ENCODE assay signal across 7 mouse cellular contexts in the genomic region with DNA sequence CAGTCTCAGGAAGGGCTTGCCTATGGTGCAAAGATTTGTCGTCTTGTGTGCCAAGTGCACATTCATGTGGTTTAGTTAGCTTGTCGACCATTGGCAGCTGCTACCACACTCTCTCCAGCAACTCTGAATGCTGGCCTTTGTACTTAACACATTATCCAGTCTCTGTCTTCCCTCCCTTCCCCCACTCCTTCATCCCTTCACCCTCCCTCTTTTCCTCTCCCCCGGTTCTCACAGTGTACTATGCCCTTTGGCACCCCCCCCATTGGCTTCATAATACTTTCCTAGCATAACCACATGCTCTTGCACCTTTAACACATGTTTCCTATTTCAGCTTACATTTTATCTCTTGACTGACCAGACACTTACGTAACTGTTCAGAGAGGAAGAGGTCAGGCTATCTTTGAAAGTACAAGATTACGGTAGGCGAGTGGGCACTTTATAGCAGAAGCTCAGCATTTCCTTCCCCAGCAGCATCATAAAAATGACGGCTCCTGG.
DNase-seq lines count a peak whose midpoint lies in the region; ATAC-seq and TF ChIP-seq lines count a peak whose summit lies in the region.

No protein-coding gene starts in this region.

- H3K27ac ChIP-seq in CH12.LX (ENCODE audit: insufficient read depth, low read depth), result no peak overlapping the region
- H3K27ac ChIP-seq in liver, postnatal 0 days (ENCODE audit: low read depth), result no peak overlapping the region

- in situ Hi-C loops in CH12.LX (cut with MboI; ENCODE audit: low pct_ligation_motif_present, low pct_unique_long_range_greater_than_20kb, low sequenced_read_pairs), result no loop called here

- no peaks in the 10 kb centered on the region for H3K79me2 ChIP-seq in CH12.LX (replicated peaks; ENCODE audit: control insufficient read depth, extremely low read depth, insufficient read depth, poor library complexity, severe bottlenecking)

- no peaks in the 10 kb centered on the region for H3K36me3 ChIP-seq in CH12.LX (replicated peaks in 1 of 2; ENCODE audit: control insufficient read depth in 1 of 2, insufficient read depth in 1 of 2, low read length in 1 of 2)
- no peaks in the 10 kb centered on the region for H3K36me3 ChIP-seq in liver, postnatal 0 days (replicated peaks; ENCODE audit: insufficient read depth, low read length)

- no peak overlapping the region for H3K9ac ChIP-seq in CH12.LX (ENCODE audit: insufficient read depth, low read depth)
- H3K9ac ChIP-seq in liver, postnatal 0 days (replicated peaks), result no peak overlapping the region

- no peak for TF ChIP-seq CTCF in CH12.LX (conservative IDR thresholded peaks at IDR 0.05 in 1 of 2, IDR thresholded peaks at IDR 0.05 in 1 of 2; ENCODE audit: low read depth in 2 of 2, low read length in 2 of 2)
- TF ChIP-seq CTCF in brain, embryonic 14.5 days (IDR thresholded peaks at IDR 0.05; ENCODE audit: borderline replicate concordance, extremely low read depth, insufficient read depth, insufficient read length), result no peak
- no peak for TF ChIP-seq CTCF in liver, postnatal 0 days (IDR thresholded peaks at IDR 0.05; ENCODE audit: low read depth)

- no peaks in the 10 kb centered on the region for H3K9me3 ChIP-seq in CH12.LX (replicated peaks; ENCODE audit: low read length)
- H3K9me3 ChIP-seq in liver, postnatal 0 days (ENCODE audit: low read length), result no peaks in the 10 kb centered on the region

- no peak for DNase-seq in CH12.LX (ENCODE audit: extremely low read depth)
- peak; percentile 73 for DNase-seq in brain, embryonic 14.5 days (ENCODE audit: low read depth)
- DNase-seq in heart, postnatal 25 days (ENCODE audit: low spot score), result peak; percentile 6
- DNase-seq in liver, postnatal 0 days, result no peak
- no peak for DNase-seq in urinary bladder, adult 2 months (ENCODE audit: low spot score)
- DNase-seq in thymus, postnatal 36 days, result no peak
- no peak for DNase-seq in thymus, postnatal 10 days (ENCODE audit: low spot score in 2 of 2)

- no peak for TF ChIP-seq POLR2A in CH12.LX (IDR thresholded peaks at IDR 0.05; ENCODE audit: low read depth, low read length)
- TF ChIP-seq POLR2A in brain, embryonic 14.5 days (IDR thresholded peaks at IDR 0.05; ENCODE audit: borderline replicate concordance, extremely low read depth, insufficient read depth, insufficient read length, poor library complexity, severe bottlenecking), result no peak

- no peaks in the 10 kb centered on the region for H3K27me3 ChIP-seq in CH12.LX (replicated peaks)
- no peaks in the 10 kb centered on the region for H3K27me3 ChIP-seq in liver, postnatal 0 days (ENCODE audit: insufficient read depth, low read length)

- no peak for TF ChIP-seq EP300 in CH12.LX (IDR thresholded peaks at IDR 0.05; ENCODE audit: low read length)
- no peak for TF ChIP-seq EP300 in liver, postnatal 0 days (IDR thresholded peaks at IDR 0.05; ENCODE audit: low read depth)

- peaks cover 0 to 17% of the 10 kb centered on the region in 2 experiments; a peak in 2 of 4 replicates for H3K4me1 ChIP-seq in CH12.LX (ENCODE audit: control insufficient read depth in 1 of 2, insufficient read depth in 2 of 2)
- H3K4me1 ChIP-seq in liver, postnatal 0 days (ENCODE audit: insufficient read depth), result 0 out of 2 replicates have a peak, but pooled peaks cover 2% of the 10 kb centered on the region

- ATAC-seq in liver, postnatal 0 days, result peak; percentile 53

- H3K4me3 ChIP-seq in CH12.LX (replicated peaks in 1 of 3; ENCODE audit: low read depth in 2 of 3, low read length in 2 of 3, poor library complexity in 1 of 3), result no peak overlapping the region
- no peak overlapping the region for H3K4me3 ChIP-seq in liver, postnatal 0 days (ENCODE audit: low read depth, low read length)

- no peak for TF ChIP-seq RAD21 in CH12.LX (IDR thresholded peaks at IDR 0.05; ENCODE audit: low read depth, low read length)

- no peak overlapping the region for H3K4me2 ChIP-seq in CH12.LX (ENCODE audit: insufficient read depth, low read depth, poor library complexity, severe bottlenecking)
- no peak overlapping the region for H3K4me2 ChIP-seq in liver, postnatal 0 days (ENCODE audit: low read depth, low read length)

- WGBS in liver, postnatal 0 days (ENCODE audit: insufficient replicate concordance), result 27% methylated on average over 7 of the region's 7 CpGs

- dilution Hi-C loops in CH12.LX (cut with MboI; ENCODE audit: extremely low pct_ligation_motif_present, extremely low pct_unique_long_range_greater_than_20kb, low sequenced_read_pairs), result no loop called here

- intact Hi-C loops in heart, postnatal 25 days (cut with DNase I), result loop anchor here (1.0 to 5.0 kb wide), 4 partner anchors 96 to 227 kb away; no protein-coding TSS in a partner anchor

TF ChIP-seq in CH12.LX, 34 proteins besides CTCF, POLR2A, EP300 and RAD21:
- TF ChIP-seq CHD2 (IDR thresholded peaks at IDR 0.05; ENCODE audit: low read length) (no peak), ETS1 (conservative IDR thresholded peaks at IDR 0.05; ENCODE audit: low read depth, low read length) (peak; percentile 33; the same call in 1 of the 2 replicates)

Comparison
In these comparisons a context has a peak if more than half of its experiments do, and no peak if none do; other contexts are left out.
1. DNase-seq: peak in brain, embryonic 14.5 days (single experiment) and heart, postnatal 25 days (single experiment); none in CH12.LX (single experiment), liver, postnatal 0 days (single experiment), urinary bladder, adult 2 months (single experiment), thymus, postnatal 36 days (0 of 2) and thymus, postnatal 10 days (0 of 2).